Mouse (Mus musculus) lung, adult 10 weeks (tissue): ENCODE data around the gene Kif5a. TPM values are rescaled to one million over a fixed set of nuclear protein-coding genes. Genes with fewer than 3 reads are reported as not detected.

Experiments used
- polyA plus RNA-seq: library from polyadenylated mRNA; stranded (reverse); fragments of 350-450 nt; fragmentation: Illumina TruSeq; extraction: RNeasy Lipid Tissue Mini Kit (QIAGEN cat#74804); gene quantifications from one replicate; pipeline ENCODE4 v1.2.3, GENCODE M21; 2014; ENCODE audit warnings: low read depth, low replicate concordance; ENCODE audit not compliant: insufficient read depth

Kif5a gene
- 0.23 TPM for polyA plus RNA-seq

GRCm38 (mm10) chr10:127262548-127263398 lies at the start of gene Kif5a:
Gene Kif5a (minus strand): TSS chr10:127263348.

GRCm38 (mm10) chr10:127311476-127312355 lies 48.6 kb upstream of the Kif5a start, which contains the start of gene Mars:
Gene Mars (minus strand): TSS chr10:127311786.

GRCm38 (mm10) chr10:127288800-127289572 lies 25.8 kb upstream of the Kif5a start, which contains the start of gene Mbd6:
Gene Mbd6 (minus strand): TSS chr10:127289018.

GRCm38 (mm10) chr10:127266112-127267091 lies 3.3 kb upstream of the Kif5a start, which contains the start of gene Dctn2:
Gene Dctn2 (plus strand): TSS chr10:127266368.

GRCm38 (mm10) chr10:127211414-127211854 lies 51.7 kb downstream of the Kif5a start, which contains the start of gene Pip4k2c:
Gene Pip4k2c (minus strand): TSS chr10:127211585.

GRCm38 (mm10) chr10:127195328-127196129 lies 67.6 kb downstream of the Kif5a start, which contains the start of gene Dtx3:
Gene Dtx3 (minus strand): TSS chr10:127195728.

GRCm38 (mm10) chr10:127189651-127190381 lies 73.3 kb downstream of the Kif5a start, which contains the start of gene Arhgef25:
Gene Arhgef25 (minus strand): TSS chr10:127190083.

GRCm38 (mm10) chr10:127179871-127180694 lies 83.1 kb downstream of the Kif5a start, which contains the start of gene Slc26a10:
Gene Slc26a10 (minus strand): TSS chr10:127180645.

Other genes starting within 250 kb of the Kif5a start
- gene Tsfm, start 232.5 kb downstream of the Kif5a start, polyA plus RNA-seq: 19.3 TPM
- 12.1 TPM for gene Mettl1, start 221.9 kb downstream of the Kif5a start, polyA plus RNA-seq
- gene Eef1akmt3, start 221.8 kb downstream of the Kif5a start, polyA plus RNA-seq: not detected
- not detected for gene Cyp27b1, start 215.1 kb downstream of the Kif5a start, polyA plus RNA-seq
- gene March9, start 203.2 kb downstream of the Kif5a start, polyA plus RNA-seq: 2.7 TPM
- gene Cdk4, start 199.8 kb downstream of the Kif5a start, polyA plus RNA-seq: 183 TPM
- gene Tspan31, start 193.1 kb downstream of the Kif5a start, polyA plus RNA-seq: 71.3 TPM
- 2.7 TPM for gene Agap2, start 188.1 kb downstream of the Kif5a start, polyA plus RNA-seq
- gene Os9, start 142.2 kb downstream of the Kif5a start, polyA plus RNA-seq: 76.6 TPM
- gene B4galnt1, start 98.1 kb downstream of the Kif5a start, polyA plus RNA-seq: 44.3 TPM
- gene Slc26a10, start 82.7 kb downstream of the Kif5a start, polyA plus RNA-seq: 0.32 TPM
- gene Arhgef25, start 73.3 kb downstream of the Kif5a start, polyA plus RNA-seq: 19.5 TPM
- gene Dtx3, start 67.6 kb downstream of the Kif5a start, polyA plus RNA-seq: 38.5 TPM
- 29.9 TPM for gene Pip4k2c, start 51.8 kb downstream of the Kif5a start, polyA plus RNA-seq
- gene Dctn2, start 3.0 kb upstream of the Kif5a start, polyA plus RNA-seq: 112 TPM
- gene Mbd6, start 25.7 kb upstream of the Kif5a start, polyA plus RNA-seq: 13.4 TPM
- gene Mars, start 48.4 kb upstream of the Kif5a start, polyA plus RNA-seq: 39.4 TPM
- gene Arhgap9, start 58.6 kb upstream of the Kif5a start, polyA plus RNA-seq: 17.6 TPM
- 1.4 TPM for gene Gli1, start 78.6 kb upstream of the Kif5a start, polyA plus RNA-seq
- not detected for gene Inhbe, start 91.1 kb upstream of the Kif5a start, polyA plus RNA-seq
- gene Inhbc, start 107.1 kb upstream of the Kif5a start, polyA plus RNA-seq: not detected
- gene R3hdm2, start 117.0 kb upstream of the Kif5a start, polyA plus RNA-seq: 36.0 TPM
- gene Stac3, start 238.3 kb upstream of the Kif5a start, polyA plus RNA-seq: 0.55 TPM